8 mouse cellular contexts compared by ENCODE assay signal in genomic region chr19:14597917-14598689, GRCm38 (mm10). TPM values are rescaled to one million over a fixed set of nuclear protein-coding genes. Genes with fewer than 3 reads are reported as not detected.
DNase-seq lines count a peak whose midpoint lies in the region; ATAC-seq lines count a peak whose summit lies in the region.

Gene Tle4 (minus strand): TSS chr19:14598051.

- H3K4me2 ChIP-seq in hindbrain, embryonic 11.5 days (replicated peaks; ENCODE audit: low read depth, low read length), result peak within 1 kb of the TSS; percentile 69

- H3K9me3 ChIP-seq in hindbrain, embryonic 11.5 days (ENCODE audit: control insufficient read depth, low read length), result no peaks in the 10 kb centered on the region

- H3K27me3 ChIP-seq in hindbrain, embryonic 11.5 days (ENCODE audit: control insufficient read depth, insufficient read depth, low read length), result no peaks in the 10 kb centered on the region; the same call in 1 of the 2 replicates

- H3K4me3 ChIP-seq in hindbrain, embryonic 11.5 days (ENCODE audit: low read depth, low read length), result peak within 1 kb of the TSS; percentile 92

- H3K27ac ChIP-seq in hindbrain, embryonic 11.5 days (ENCODE audit: low read depth, low read length), result peak within 1 kb of the TSS; percentile 97

- ATAC-seq in hindbrain, embryonic 11.5 days (ENCODE audit: low FRiP score), result peak; percentile 96

- DNase-seq in Muller cell, postnatal 12 days (ENCODE audit: inconsistent ontology term), result peak; percentile 100
- DNase-seq in cerebellum, adult 9-11 months, result peak; percentile 100
- DNase-seq in frontal cortex, adult 2 months (ENCODE audit: extremely low spot score in 1 of 2, low spot score in 1 of 2), result peak; percentile 100
- peak; percentile 100 for DNase-seq in hindbrain, embryonic 11.5 days (ENCODE audit: low spot score)
- peak; percentile 100 for DNase-seq in layer of hippocampus, postnatal 10 days (ENCODE audit: low spot score in 2 of 2)
- peak; percentile 100 for DNase-seq in lung, postnatal 10 days
- peak; percentile 100 for DNase-seq in ovary, postnatal 36 days (ENCODE audit: low spot score)
- DNase-seq in thymus, postnatal 25 days, result peak; percentile 100

- peaks cover 2% of the 10 kb centered on the region; the same call in 1 of the 2 replicates for H3K4me1 ChIP-seq in hindbrain, embryonic 11.5 days (replicated peaks; ENCODE audit: control insufficient read depth, insufficient read depth, low read length)

- H3K36me3 ChIP-seq in hindbrain, embryonic 11.5 days (ENCODE audit: control insufficient read depth, insufficient read depth, low read length), result no peaks in the 10 kb centered on the region

- H3K9ac ChIP-seq in hindbrain, embryonic 11.5 days (ENCODE audit: low read depth, low read length), result peak within 1 kb of the TSS; percentile 93

- under 1% methylated on average over 70 of the region's 71 CpGs for WGBS in hindbrain, embryonic 11.5 days

RNA-seq across cellular contexts. Expression of gene Tle4, which starts in this region (rescaled TPM):
- 20.9 and 24.3 TPM in 2 replicates for polyA plus RNA-seq in frontal cortex, adult 2 months (2012; rRNA removed)
- polyA plus RNA-seq in hindbrain, embryonic 11.5 days (2014; fragmentation: Nextera tagmentation; extraction: Ambion mirVana), result 23.2 and 31.1 TPM in 2 replicates
- 10 to 100 TPM; 44.1 to 47.0 TPM for total RNA-seq in layer of hippocampus, postnatal 10 days (2021)

Comparison
In these comparisons a context has a peak if more than half of its experiments do, and no peak if none do; other contexts are left out.
1. Peak in every context shown above with its lines: DNase-seq, ATAC-seq, H3K4me3 ChIP-seq and H3K27ac ChIP-seq.